Mouse (Mus musculus) ES-Bruce4 (cell line): ENCODE data around the gene 4930583I09Rik.

Experiments
- CTCF ChIP-seq: IDR thresholded peaks from one replicate; pipeline ENCODE4 v1.8.1; 2011; ENCODE audit warnings: low read depth, low read length
- EP300 ChIP-seq: IDR thresholded peaks from 2 replicates; pipeline ENCODE4 v1.6.1; 2011; ENCODE audit warnings: low read depth, low read length; ENCODE audit not compliant: insufficient read depth
- POLR2A ChIP-seq: IDR thresholded peaks from one replicate; pipeline ENCODE4 v1.8.1; 2011; ENCODE audit warnings: low read length; ENCODE audit not compliant: insufficient read depth

- no peak for TF ChIP-seq POLR2A
- TF ChIP-seq CTCF = no peak
- no peak for TF ChIP-seq EP300
Measured at GRCm38 (mm10) chr17:64863817-64864216, 27.9 kb upstream of the 4930583I09Rik start.
